Mouse (Mus musculus) liver, adult 2 months (tissue): ENCODE measurements around the gene Phkg1.

ENCODE experiments used
- CTCF ChIP-seq: fragments of 200-500 bp; IDR thresholded peaks from 2 replicates; pipeline ENCODE4 v1.5.1; 2011; ENCODE audit warnings: low read depth, low read length, control low read depth
- POLR2A ChIP-seq: fragments of 200-500 bp; IDR thresholded peaks from 2 replicates; pipeline ENCODE4 v1.6.1; 2011; ENCODE audit warnings: low read length, control low read depth; ENCODE audit not compliant: insufficient read depth; ENCODE audit errors: extremely low read depth

- TF ChIP-seq CTCF (no peak), POLR2A (no peak)
Observed at GRCm38 (mm10) chr5:129940281-129940680, 41.9 kb upstream of the Phkg1 start.
